Mouse (Mus musculus): Measurements from ENCODE around the gene Eif2a. TPM values are rescaled to one million over a fixed set of nuclear protein-coding genes. Genes with fewer than 3 reads are reported as not detected.

Eif2a gene
- polyA plus RNA-seq, 1 experiment, result 14.1 TPM

DNA sequence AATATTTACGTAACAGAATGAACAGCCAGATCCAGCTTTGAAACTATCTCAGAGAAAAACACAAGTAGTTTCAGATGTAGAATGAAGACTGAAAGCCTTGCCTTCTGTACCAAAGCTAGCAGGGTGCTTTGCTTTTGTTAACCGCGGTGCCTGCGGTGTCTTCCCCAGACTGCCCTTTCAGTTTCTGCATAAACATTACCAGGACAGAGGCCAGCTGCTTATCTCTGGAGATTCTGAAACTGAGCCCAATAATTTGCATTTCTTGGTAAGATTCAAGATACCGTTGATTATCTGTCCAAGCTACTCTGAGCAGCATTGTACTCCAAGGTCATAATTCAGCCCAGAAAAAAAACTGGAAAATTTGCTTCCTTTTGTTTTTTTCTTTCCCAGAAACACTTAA lies 68.0 kb downstream of the Eif2a start:
- TF ChIP-seq POLR2A (IDR thresholded peaks at IDR 0.05; ENCODE audit: control insufficient read depth, extremely low read depth, insufficient read depth, low read length, poor library complexity) (no peak), CTCF (IDR thresholded peaks at IDR 0.05; ENCODE audit: borderline replicate concordance, control insufficient read depth, extremely low read depth, insufficient read depth, low read length, poor library complexity) (no peak)
- no peak overlapping the region for H3K4me3 ChIP-seq (ENCODE audit: control insufficient read depth, insufficient read depth, low read length)
- no peak overlapping the region for H3K27ac ChIP-seq (ENCODE audit: control insufficient read depth, insufficient read depth, low read length)
- no peaks in the 10 kb centered on the region for H3K27me3 ChIP-seq (ENCODE audit: control insufficient read depth, insufficient read depth, low read length)
- H3K4me1 ChIP-seq (replicated peaks; ENCODE audit: control insufficient read depth, insufficient read depth, low read length), result no peaks in the 10 kb centered on the region
- no peak for DNase-seq
- peaks cover 25% of the 10 kb centered on the region for H3K36me3 ChIP-seq (ENCODE audit: control insufficient read depth, insufficient read depth, low read length)
- 94% methylated on average over 5 of the region's 5 CpGs for WGBS

Other genes starting within 250 kb of the Eif2a start
- gene Tsc22d2, start 111.1 kb upstream of the Eif2a start, polyA plus RNA-seq (2012; rRNA removed), result 21.4 and 29.7 TPM in 2 replicates
- gene Serp1, start 71 bp downstream of the Eif2a start, polyA plus RNA-seq (2012; rRNA removed), result 33.9 and 38.1 TPM in 2 replicates
- 36.6 and 41.4 TPM in 2 replicates for gene Selenot, start 50.8 kb downstream of the Eif2a start, polyA plus RNA-seq (2012; rRNA removed)
- not detected in 2 replicates for gene Erich6, start 111.4 kb downstream of the Eif2a start, polyA plus RNA-seq (2012; rRNA removed)
- gene Siah2, start 166.6 kb downstream of the Eif2a start, polyA plus RNA-seq (2012; rRNA removed), result 19.4 and 29.1 TPM in 2 replicates